Mouse (Mus musculus) right cerebral cortex, postnatal 36 days (tissue): Measurements from ENCODE around the gene Ptprj.

Source experiments
- DNase-seq, 2 experiments: peaks; one replicate each; pipeline ENCODE4 v3.0.0; 2022; ENCODE audit warnings: low spot score in 2 of 2, mixed read lengths in 1 of 2

Ptprj gene

GRCm38 (mm10) chr2:90559688-90560196, 20.7 kb downstream of the Ptprj start:
- no peak for DNase-seq

DNA sequence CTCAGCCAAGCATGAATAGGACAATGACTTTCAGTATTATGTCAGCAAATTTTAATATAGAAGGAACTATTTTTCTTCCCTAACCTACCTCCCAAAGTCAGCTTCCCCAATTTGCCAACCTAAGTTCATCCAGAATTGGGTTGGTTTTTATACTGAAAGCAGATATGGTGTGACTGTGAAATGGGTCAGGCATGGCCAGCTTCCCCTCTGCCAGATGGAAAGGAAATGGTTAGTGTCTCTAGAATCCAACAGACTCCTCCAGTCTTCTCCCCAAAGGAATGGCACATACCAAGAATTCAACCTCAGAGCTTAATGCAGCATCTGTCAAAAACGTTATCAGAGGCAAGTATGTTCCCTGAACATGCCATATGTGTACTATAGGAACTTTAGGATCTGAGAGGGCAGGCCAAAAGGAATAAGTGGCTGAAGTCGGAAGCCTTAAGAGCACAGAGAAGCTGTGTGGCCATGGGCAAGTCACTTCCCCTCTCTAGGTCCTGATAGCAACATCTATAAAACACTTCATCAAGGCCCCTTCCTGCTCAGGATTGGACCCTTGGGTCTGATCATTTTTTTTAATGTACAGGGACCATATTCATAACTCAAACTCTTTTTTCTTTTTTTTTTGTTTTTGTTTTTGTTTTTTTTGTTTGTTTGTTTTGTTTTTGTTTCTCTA, 21.3 kb downstream of the Ptprj start:
- DNase-seq = no peak

DNA sequence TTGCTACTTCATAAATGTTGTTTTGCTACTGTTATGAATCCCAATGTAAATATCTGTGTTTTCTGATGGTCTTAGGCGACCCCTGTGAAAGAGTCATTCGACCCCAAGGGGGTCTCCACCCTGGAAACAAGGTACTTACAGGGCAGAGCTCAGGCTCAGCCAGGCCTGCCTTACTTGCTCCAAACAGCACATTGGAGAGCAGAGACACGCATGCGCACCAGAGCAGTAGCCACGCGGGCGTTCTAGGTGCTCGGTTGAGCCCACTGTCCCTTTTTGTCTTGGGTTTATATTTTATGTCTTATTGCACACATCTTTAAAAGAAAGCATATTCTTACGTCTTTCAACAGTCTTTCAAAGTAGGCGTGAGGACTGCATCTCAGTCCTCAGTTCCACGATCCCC, 22.1 kb downstream of the Ptprj start:
- DNase-seq = no peak

GRCm38 (mm10) chr2:90557913-90558312, 22.5 kb downstream of the Ptprj start:
- DNase-seq = no peak

DNA sequence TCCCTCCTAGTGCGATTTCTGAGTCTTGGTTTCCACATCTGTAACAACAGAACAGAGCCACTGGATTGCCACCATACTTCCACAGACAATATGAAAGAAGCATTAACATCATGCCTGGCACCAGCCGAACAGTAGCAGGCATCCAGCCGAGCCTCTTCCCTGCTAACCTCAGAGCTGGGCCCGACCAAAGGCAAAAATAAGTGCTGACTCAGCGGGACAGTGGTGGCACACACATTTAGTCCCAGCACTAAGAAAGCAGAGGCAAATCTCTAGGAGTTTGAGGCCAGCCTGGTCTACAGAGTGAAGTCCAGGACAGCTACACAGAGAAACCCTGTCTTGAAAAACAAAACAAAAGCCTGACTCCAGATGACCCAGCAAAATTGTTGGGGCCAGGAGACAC, 24.7 kb downstream of the Ptprj start:
- DNase-seq = no peak

- no peak for DNase-seq
Observed at GRCm38 (mm10) chr2:90554806-90555205, 25.6 kb downstream of the Ptprj start.

GRCm38 (mm10) chr2:90553861-90554260, 26.6 kb downstream of the Ptprj start:
- no peak for DNase-seq

- DNase-seq = no peak
Observed at GRCm38 (mm10) chr2:90550656-90551055, 29.8 kb downstream of the Ptprj start.

- DNase-seq = no peak
Observed at GRCm38 (mm10) chr2:90548541-90548940, 31.9 kb downstream of the Ptprj start.

GRCm38 (mm10) chr2:90547144-90547609, 33.3 kb downstream of the Ptprj start:
- DNase-seq = no peak

- DNase-seq = no peak
Observed at GRCm38 (mm10) chr2:90545261-90545660, 35.2 kb downstream of the Ptprj start.

DNA sequence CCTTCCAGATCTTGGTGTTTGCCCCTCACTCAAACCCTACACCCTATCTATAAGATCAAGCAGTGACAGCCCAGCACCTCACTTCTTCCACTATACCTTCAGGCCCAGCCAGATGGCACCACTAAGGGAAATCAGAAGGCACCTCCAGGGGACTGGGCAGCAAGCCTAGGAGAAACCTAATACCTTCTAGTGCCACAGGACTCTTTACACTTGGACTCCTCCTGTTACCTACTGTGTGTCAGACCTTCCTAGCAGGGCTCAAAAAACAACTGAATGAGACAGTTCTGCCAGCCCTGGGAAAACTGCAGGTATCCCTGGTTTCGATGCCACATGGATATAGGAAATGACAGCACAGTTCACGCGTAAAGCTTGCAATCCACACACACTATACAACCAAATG, 36.5 kb downstream of the Ptprj start:
- DNase-seq = no peak

GRCm38 (mm10) chr2:90543106-90543702, 37.2 kb downstream of the Ptprj start:
- no peak for DNase-seq

- no peak for DNase-seq
Observed at GRCm38 (mm10) chr2:90542656-90543055, 37.8 kb downstream of the Ptprj start.

DNA sequence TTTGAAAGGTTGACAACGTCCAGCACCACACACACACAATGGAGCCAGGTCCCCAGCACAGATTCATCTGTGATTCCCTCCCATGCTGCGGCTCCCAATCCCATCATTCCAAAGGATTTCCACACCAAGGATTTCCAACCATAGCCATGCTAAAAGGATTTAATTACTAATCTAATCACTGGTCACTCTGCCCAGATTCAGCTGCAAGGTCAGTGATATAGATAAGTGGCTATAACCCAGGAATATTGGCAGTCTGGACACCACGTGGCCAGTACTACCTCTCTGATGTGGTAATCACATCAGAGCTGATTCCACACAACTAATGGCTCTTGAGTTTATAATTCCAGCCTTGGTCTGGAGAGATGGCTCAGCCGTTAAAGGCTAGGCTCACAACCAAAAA, 41.2 kb downstream of the Ptprj start:
- DNase-seq = no peak

DNA sequence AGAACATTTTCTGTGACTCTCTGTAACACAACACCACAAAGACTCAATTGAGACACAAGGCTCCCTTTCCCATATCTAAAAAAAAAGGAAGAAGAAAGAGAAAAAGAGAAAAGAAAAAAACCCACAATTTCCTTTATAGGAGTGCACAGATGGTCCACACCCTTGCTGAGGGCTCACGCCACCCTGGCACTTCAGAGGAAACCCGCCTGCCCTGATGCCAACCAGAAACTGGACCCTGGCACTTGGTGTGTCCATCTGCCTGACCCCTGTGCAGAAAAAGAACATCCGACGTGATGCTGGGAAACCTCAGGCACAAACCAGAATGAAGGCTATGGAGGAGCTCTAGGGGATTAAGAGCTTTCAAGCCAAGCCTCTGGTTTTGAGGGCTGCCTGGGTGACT, 43.2 kb downstream of the Ptprj start:
- DNase-seq = no peak

DNA sequence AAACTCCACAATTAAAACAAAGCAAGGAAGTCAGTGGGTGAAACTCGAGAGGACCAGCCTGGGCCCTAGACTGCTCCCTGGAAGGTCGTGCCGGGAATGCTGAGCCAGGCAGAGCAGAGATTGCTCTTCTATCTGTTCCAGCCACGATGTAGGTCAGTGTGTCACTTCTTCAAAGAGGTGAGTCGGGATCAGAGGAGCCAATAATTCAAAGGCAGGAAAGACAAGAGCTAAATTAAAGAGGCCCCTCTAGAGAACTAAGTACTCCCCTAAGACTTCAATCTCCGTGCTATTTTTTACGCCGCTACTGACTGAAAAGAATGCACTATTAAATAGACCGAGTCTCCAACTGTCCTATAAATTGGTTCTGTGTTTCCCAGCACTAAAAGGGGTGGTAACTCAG, 43.9 kb downstream of the Ptprj start:
- DNase-seq = no peak

DNA sequence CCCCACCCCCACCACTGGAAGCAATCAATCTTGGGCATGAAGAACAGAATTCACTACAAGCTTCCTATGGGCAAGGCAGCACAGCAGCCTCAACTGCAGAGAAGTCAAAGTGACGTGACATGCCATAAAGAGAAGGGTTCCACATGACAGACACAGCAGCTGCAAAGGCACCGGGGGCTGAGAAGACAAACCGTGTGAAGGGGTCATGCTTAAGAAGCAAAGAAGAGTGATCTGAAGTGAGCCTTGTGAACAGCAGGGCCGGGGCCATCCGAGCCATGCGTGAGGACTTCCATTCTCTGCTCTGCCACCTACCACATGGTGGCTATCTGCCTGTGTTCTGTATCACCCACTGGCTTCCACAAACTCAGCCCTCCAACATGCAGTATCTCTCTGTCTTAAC, 45.7 kb downstream of the Ptprj start:
- no peak for DNase-seq

DNA sequence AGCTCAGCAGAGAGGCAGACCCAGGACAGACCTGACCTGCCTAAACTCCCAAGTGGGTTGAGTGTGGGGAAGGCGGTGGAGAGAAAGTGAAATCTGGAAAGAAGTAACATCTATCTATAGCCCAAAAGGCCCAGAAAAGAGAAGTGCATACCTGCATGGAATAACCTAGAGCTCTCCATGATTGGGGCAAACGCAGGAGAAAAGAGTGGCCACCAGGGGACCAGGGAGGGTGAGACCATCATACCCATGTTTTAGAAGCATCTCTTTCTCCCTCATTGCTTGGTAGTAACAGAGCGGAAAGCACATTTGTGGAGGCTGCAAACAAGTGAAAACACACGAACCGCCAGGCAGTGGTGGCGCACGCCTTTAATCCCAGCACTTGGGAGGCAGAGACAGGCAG, 46.5 kb downstream of the Ptprj start:
- DNase-seq = no peak

DNA sequence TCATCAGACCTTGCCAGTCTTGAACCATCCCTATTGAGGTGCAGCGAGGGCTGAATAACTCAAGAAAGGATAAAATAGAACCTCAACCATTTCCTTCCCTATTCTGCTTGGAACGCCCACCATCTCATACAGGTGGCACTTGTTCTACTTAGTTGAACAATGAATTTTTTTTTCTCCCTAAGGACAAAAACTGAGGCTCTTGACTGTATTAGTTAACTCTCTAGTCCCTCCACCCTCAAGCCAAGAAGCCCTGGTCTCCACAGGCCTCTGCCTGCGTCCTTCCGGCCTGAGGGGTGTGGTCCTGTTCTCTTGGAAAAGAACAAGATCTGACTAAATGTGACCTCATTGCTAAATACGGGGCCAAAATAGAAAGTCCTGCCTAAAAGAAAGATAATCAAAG, 48.4 kb downstream of the Ptprj start:
- no peak for DNase-seq

- DNase-seq = no peak
Observed at GRCm38 (mm10) chr2:90528107-90528506, 52.3 kb downstream of the Ptprj start.

GRCm38 (mm10) chr2:90526971-90527370, 53.5 kb downstream of the Ptprj start:
- DNase-seq = no peak

GRCm38 (mm10) chr2:90526564-90526963, 53.9 kb downstream of the Ptprj start:
- DNase-seq = no peak

DNA sequence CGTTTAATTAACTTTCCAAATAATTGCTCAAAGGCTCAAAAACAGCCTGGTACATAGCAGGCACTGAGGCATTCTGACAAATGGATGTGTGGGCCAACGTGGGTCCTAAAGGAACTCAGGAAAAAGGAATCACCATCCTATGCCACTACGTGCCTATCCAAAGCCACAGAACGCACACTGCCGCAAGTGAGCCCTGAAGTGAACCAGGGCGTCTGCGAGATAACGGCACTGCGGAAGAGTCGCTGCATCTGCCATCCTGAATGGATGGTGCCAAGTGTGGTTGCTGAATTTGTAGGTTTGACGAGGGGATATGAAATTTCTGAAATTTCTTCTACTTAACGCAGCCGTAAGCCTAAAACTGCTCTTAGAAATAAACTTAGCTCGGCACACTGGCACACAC, 54.6 kb downstream of the Ptprj start:
- no peak for DNase-seq
